Mouse (Mus musculus): ENCODE results near the gene Cep97. TPM values are rescaled to one million over a fixed set of nuclear protein-coding genes. Genes with fewer than 3 reads are reported as not detected.

Cep97 gene
- polyA plus RNA-seq, 1 experiment from 2014 or later: 7.4 TPM

DNA sequence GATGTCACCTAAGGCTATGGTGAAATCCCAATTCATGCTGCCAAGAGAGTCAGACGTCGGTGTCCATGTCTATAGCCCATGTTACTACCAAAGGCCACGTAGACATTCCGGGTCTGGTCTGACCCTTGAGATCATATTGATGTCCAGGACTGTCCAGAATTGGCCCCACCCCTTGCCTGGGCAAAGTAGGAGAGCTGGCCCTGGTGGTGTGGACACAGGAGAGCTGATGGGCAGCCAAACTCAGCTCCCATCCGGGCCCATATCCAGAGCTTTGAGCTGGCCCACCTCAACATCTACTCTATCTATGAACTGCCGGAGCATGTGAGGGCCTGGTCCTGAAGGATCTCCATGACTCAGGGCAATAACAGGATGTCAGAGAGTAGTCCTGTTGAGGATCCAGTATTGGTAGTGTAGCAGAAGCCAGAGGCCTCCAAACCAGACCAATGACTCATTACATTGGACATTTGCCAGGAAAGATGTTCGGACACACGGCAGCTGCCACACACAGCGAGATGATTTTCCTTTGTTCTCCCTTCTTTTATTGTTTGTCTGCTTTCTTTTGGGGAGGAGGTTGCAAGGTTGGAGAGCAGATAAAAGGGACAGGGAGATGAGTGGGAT, 36.2 kb downstream of the Cep97 start:
- Histone ChIP-seq H3K27me3 (no peaks in the 10 kb centered on the region), H3K9me3 (replicated peaks) (no peaks in the 10 kb centered on the region), H3K4me2 (no peak overlapping the region), H3K27ac (no peak overlapping the region), H3K4me1 (replicated peaks) (peaks cover 21% of the 10 kb centered on the region), H3K36me3 (no peaks in the 10 kb centered on the region), H3K9ac (no peak overlapping the region), H3K4me3 (no peak overlapping the region)
- no peak for ATAC-seq (replicated peaks; ENCODE audit: insufficient number of reproducible peaks, insufficient read depth, low FRiP score, low read depth)
- 57% methylated on average over 9 of the region's 9 CpGs for WGBS

DNA sequence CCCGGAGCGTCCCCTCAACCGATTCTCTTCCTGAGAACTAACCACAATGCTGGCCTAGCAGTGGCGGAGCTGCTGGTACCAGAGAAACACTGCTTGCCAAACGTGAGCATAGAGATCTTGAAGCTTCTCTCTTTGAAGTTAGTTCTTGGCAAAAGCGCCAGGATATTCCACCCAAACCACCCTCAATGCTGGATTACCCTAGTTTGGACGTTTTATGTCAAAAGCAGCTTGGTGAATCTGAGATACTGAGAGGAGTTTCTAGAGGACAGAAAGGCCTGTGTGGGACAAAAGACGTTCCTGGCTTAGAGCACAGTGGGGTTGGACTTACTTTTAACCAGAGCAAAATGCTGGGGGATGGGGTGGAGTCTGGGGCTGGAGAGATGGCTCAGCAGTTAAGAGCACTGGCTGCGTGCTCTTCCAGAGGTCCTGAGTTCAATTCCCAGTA, 39.0 kb downstream of the Cep97 start:
- Histone ChIP-seq H3K9me3 (replicated peaks) (no peaks in the 10 kb centered on the region), H3K4me1 (replicated peaks) (peaks cover 24% of the 10 kb centered on the region), H3K27ac (peak overlapping the region; percentile 74), H3K4me2 (peak overlapping the region; percentile 88), H3K4me3 (peak overlapping the region; percentile 83), H3K36me3 (no peaks in the 10 kb centered on the region), H3K9ac (peak overlapping the region; percentile 70), H3K27me3 (no peaks in the 10 kb centered on the region)
- WGBS: 1% methylated on average over 9 of the region's 9 CpGs
- no peak for ATAC-seq (replicated peaks; ENCODE audit: insufficient number of reproducible peaks, insufficient read depth, low FRiP score, low read depth)

DNA sequence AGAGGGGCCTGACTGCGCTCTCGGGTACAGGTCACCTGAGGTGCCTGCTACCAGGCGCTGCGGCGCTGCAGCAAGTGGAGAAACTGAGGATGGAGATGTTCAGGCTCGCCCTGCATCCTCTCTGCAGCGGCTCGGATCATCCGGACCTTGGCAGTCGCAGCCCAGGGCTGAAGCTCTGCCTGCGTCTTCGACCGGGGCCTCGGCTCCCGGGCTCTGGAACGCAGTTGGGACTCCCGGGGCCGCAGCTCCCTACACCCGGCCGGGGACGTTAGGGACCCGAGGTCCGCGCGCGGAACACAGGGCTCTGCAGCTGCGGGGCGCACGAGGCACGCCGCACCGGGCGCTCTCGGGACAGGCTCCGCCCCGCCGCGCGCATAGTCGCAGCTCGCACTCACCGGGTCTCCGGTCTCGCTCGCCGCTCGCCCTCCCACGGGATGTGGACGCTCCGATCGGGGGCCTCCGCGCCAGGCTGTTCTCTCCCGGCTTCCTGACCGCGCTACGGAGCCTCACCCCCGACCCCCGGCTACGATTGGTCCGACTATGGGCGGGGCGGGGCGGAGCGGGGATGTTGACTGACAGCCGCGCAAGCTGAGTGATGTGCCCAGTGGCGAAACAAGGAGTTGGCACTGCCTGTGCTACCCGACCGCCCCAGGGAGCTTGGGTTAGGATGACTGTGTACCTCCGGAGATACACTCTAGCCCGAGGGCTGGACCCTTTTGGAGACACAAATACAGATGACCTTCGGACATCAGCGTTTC, 39.6 kb downstream of the Cep97 start, which contains the start of gene Nxpe3:
TSS of gene Nxpe3 (minus strand) at position 393 of the 758 bp plus-strand sequence.
- no peaks in the 10 kb centered on the region for H3K9me3 ChIP-seq (replicated peaks)
- peak within 1 kb of the TSS; percentile 70 for H3K9ac ChIP-seq
- peak within 1 kb of the TSS; percentile 83 for H3K4me3 ChIP-seq
- H3K27me3 ChIP-seq: no peaks in the 10 kb centered on the region
- peak; percentile 91 for ATAC-seq (replicated peaks; ENCODE audit: insufficient number of reproducible peaks, insufficient read depth, low FRiP score, low read depth)
- peak within 1 kb of the TSS; percentile 88 for H3K4me2 ChIP-seq
- WGBS: under 1% methylated on average over 74 of the region's 74 CpGs
- peak within 1 kb of the TSS; percentile 74 for H3K27ac ChIP-seq
- H3K36me3 ChIP-seq: no peaks in the 10 kb centered on the region
- H3K4me1 ChIP-seq (replicated peaks): peaks cover 24% of the 10 kb centered on the region

DNA sequence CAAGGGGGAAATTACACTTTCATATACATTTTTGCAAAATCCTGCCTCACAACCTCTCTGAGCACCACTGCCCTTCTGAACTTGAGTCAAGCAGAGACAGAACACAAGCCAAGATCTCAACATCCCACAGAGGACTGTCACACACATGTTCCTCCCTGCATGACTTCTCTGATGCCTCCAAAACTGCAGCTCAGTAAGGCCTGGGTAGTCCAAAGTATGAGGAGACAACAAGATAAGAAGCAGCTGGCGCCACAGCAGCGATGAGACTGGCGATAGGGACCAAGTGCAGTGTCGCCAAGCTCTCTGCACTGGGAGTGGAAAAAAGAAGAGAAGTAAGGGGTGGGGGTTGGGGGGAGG, 40.1 kb downstream of the Cep97 start:
- WGBS: 0% methylated on average over 4 of the region's 4 CpGs
- Histone ChIP-seq H3K4me2 (peak overlapping the region; percentile 88), H3K9ac (peak overlapping the region; percentile 70), H3K27ac (peak overlapping the region; percentile 74; the same call in 1 of the 2 replicates), H3K4me3 (peak overlapping the region; percentile 83), H3K36me3 (no peaks in the 10 kb centered on the region), H3K4me1 (replicated peaks) (peaks cover 24% of the 10 kb centered on the region), H3K9me3 (replicated peaks) (no peaks in the 10 kb centered on the region), H3K27me3 (no peaks in the 10 kb centered on the region)
- no peak for ATAC-seq (replicated peaks; ENCODE audit: insufficient number of reproducible peaks, insufficient read depth, low FRiP score, low read depth)

DNA sequence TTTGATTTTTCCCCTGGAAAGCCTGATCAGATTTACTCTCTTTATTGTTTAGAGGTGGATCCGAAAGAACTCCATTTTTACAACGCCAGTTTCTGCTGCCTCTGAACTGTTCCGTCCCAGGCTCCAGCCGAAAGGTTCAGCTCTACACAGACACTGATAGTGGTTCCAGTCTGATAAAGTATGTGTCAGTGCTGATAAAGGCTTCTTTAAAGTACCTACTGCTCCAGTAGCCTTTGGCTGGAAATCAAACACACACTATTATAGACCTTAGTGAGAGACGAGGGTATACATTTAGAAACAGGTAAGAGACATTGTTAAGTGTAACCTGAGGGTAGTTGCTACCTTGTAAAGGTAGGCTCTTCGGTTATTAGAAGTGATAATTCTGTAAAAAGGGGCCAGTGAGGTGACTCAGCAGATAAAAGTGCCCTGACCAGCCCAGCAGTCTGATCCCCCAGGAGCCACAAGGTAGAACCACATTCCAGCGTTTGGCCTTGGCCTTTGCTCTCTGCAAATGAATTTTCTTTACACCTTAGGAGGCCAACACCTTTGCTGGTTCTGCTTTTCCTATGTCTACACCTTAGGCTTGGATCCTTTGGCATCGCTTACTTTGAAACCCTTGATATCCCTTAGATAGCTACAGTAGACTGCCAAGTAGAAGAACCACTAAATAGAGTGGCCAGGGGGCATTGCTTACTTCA, 41.1 kb downstream of the Cep97 start:
- Histone ChIP-seq H3K4me3 (peak overlapping the region; percentile 83; the same call in 1 of the 2 replicates), H3K27me3 (no peaks in the 10 kb centered on the region), H3K9me3 (replicated peaks) (no peaks in the 10 kb centered on the region), H3K36me3 (no peaks in the 10 kb centered on the region), H3K4me2 (peak overlapping the region; percentile 88; the same call in 1 of the 2 replicates), H3K27ac (no peak overlapping the region), H3K4me1 (replicated peaks) (peaks cover 25% of the 10 kb centered on the region), H3K9ac (no peak overlapping the region)
- no peak for ATAC-seq (replicated peaks; ENCODE audit: insufficient number of reproducible peaks, insufficient read depth, low FRiP score, low read depth)
- WGBS: 44% methylated on average over 8 of the region's 8 CpGs

DNA sequence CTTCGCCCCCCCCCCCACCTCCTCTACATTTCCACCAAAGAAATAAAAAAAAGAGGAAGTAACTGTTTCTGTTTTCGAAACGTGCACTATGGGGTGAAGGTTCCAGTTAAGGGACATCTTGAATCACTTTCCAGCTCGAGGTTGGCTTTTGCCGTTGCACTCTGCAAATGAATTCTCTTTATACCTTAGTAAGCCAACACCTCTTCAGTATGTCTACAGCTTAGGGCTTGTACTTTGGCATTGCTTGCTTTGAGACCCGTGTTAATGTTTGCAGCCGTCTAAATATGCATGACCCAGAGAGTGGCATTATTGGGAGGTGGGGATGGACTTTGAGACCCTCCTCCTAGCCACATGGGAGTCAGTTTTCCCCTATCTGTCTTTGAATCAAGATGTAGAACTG, 42.2 kb downstream of the Cep97 start:
- H3K9ac ChIP-seq: no peak overlapping the region
- no peaks in the 10 kb centered on the region for H3K27me3 ChIP-seq
- H3K4me3 ChIP-seq: no peak overlapping the region
- no peaks in the 10 kb centered on the region for H3K9me3 ChIP-seq (replicated peaks)
- 58% methylated on average over 6 of the region's 7 CpGs for WGBS
- H3K4me2 ChIP-seq: no peak overlapping the region
- no peak overlapping the region for H3K27ac ChIP-seq
- no peak for ATAC-seq (replicated peaks; ENCODE audit: insufficient number of reproducible peaks, insufficient read depth, low FRiP score, low read depth)
- peaks cover 23% of the 10 kb centered on the region for H3K4me1 ChIP-seq (replicated peaks)
- H3K36me3 ChIP-seq: no peaks in the 10 kb centered on the region

DNA sequence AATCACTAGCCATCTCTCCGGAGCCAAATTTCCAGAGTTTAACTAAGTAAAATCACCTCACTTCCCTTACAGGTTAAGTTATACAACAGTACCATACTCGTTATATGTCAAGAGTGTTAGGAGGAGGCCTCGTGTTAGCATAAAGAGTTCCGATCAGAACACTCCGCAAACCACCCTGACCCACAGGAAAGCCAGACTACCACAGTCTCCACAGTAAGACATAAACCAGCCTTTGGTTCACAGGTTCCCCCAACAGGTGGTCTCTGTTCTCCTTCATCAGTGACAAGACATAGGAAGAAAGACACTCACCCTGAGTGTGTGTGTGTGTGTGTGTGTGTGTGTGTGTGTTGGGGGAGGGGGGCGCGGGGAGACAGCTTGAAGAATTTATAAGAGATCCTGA, 43.3 kb downstream of the Cep97 start:
- no peaks in the 10 kb centered on the region for H3K36me3 ChIP-seq
- no peak overlapping the region for H3K9ac ChIP-seq
- WGBS: 91% methylated on average over 7 of the region's 7 CpGs
- no peak overlapping the region for H3K4me3 ChIP-seq
- ATAC-seq (replicated peaks; ENCODE audit: insufficient number of reproducible peaks, insufficient read depth, low FRiP score, low read depth): no peak
- H3K4me2 ChIP-seq: no peak overlapping the region
- no peak overlapping the region for H3K27ac ChIP-seq
- H3K4me1 ChIP-seq (replicated peaks): peaks cover 23% of the 10 kb centered on the region
- H3K9me3 ChIP-seq (replicated peaks): no peaks in the 10 kb centered on the region
- no peaks in the 10 kb centered on the region for H3K27me3 ChIP-seq

DNA sequence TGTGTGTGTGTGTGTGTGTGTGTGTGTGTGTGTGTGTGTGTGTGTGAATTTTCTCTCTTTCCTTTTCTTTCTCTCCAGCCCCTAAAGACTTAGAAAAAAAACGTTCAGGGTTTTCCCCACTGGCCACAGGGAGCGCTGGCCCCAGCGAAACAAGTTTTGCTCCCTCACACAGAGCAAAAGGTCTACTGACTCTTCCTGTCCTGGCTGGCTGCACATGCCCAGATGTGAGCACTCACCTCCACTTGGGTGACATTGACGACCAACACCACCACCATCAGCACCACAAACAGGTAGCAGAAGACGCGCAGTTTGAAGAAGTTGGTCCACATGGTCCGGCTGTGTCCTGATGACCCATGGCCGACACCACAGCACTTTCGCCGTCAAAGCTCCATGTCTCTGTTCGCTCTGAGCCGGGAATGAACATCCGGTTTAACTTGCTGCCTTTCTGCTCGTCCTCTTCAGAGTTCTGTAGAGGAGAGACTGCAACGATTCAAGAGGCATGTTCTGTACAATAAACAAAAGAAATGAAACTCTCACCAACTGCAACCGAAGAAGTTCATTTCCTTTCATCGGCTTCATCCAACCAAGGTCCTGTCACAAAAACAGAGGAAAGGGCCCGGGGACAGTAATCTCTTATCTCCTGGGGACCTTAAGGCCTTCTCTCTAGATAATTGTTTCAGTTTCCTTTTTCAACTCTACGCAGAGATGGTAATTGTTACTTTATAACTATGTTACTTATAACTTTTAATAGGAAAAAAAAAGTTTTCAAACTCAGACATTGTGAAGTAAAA, 44.1 kb downstream of the Cep97 start:
- 76% methylated on average over 19 of the region's 19 CpGs for WGBS
- H3K4me3 ChIP-seq: no peak overlapping the region
- no peaks in the 10 kb centered on the region for H3K9me3 ChIP-seq (replicated peaks)
- no peaks in the 10 kb centered on the region for H3K36me3 ChIP-seq
- H3K27me3 ChIP-seq: no peaks in the 10 kb centered on the region
- H3K27ac ChIP-seq: no peak overlapping the region
- H3K9ac ChIP-seq: no peak overlapping the region
- no peak for ATAC-seq (replicated peaks; ENCODE audit: insufficient number of reproducible peaks, insufficient read depth, low FRiP score, low read depth)
- H3K4me1 ChIP-seq (replicated peaks): peaks cover 17% of the 10 kb centered on the region
- no peak overlapping the region for H3K4me2 ChIP-seq

DNA sequence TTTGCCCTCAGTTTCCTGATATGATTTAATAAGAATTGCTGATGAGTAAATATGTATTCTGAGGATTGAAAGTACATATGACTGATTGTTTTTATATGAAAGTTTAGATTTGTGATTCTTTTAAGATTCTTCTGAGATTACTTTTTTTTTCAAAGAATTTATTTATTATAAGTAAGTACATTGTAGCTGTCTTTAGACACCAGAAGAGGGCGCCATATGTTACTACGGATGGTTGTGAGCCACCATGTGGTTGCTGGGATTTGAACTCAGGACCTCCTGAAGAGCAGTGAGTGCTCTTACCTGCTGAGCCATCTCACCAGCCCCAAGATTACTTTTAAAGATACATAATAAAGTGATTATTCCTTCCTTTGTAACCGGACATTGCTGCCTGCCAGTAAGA, 45.2 kb downstream of the Cep97 start:
- H3K9ac ChIP-seq: no peak overlapping the region
- H3K9me3 ChIP-seq (replicated peaks): no peaks in the 10 kb centered on the region
- no peak overlapping the region for H3K4me2 ChIP-seq
- no peak overlapping the region for H3K27ac ChIP-seq
- H3K36me3 ChIP-seq: no peaks in the 10 kb centered on the region
- 79% methylated on average over 3 of the region's 3 CpGs for WGBS
- peaks cover 11% of the 10 kb centered on the region for H3K4me1 ChIP-seq (replicated peaks)
- no peaks in the 10 kb centered on the region for H3K27me3 ChIP-seq
- H3K4me3 ChIP-seq: no peak overlapping the region
- no peak for ATAC-seq (replicated peaks; ENCODE audit: insufficient number of reproducible peaks, insufficient read depth, low FRiP score, low read depth)

DNA sequence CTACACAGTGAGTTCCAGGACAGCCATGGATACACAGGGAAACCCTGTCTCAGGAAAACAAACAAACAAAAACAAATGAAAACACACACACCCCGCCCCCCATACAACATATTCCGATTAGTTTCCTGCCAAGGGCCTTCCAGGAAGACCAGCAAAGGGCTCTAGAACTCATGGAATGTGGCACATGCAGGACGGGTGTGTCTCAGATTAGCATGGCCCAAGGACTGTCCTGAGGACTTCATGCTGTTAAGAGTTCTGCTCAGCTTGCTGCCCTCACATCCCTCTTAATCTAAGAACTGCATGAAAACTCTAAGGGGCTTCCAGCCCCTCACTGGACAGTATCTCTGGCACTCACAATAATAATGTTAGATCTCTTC, 46.1 kb downstream of the Cep97 start:
- Histone ChIP-seq H3K4me1 (replicated peaks) (peaks cover 7% of the 10 kb centered on the region; the same call in 1 of the 2 replicates), H3K36me3 (no peaks in the 10 kb centered on the region), H3K4me2 (no peak overlapping the region), H3K4me3 (no peak overlapping the region), H3K27me3 (no peaks in the 10 kb centered on the region), H3K9me3 (replicated peaks) (no peaks in the 10 kb centered on the region), H3K27ac (no peak overlapping the region), H3K9ac (no peak overlapping the region)
- WGBS: 54% methylated on average over 3 of the region's 3 CpGs
- ATAC-seq (replicated peaks; ENCODE audit: insufficient number of reproducible peaks, insufficient read depth, low FRiP score, low read depth): no peak

Measured in heart, embryonic 15.5 days (tissue).